Mouse (Mus musculus): ENCODE results near the gene Esr2. TPM values are rescaled to one million over a fixed set of nuclear protein-coding genes. Genes with fewer than 3 reads are reported as not detected.

Gene Esr2
- polyA plus RNA-seq, 1 experiment from 2014 or later = 0.31 TPM

GRCm38 (mm10) chr12:76104596-76105351 lies 72.3 kb downstream of the Esr2 start:
- H3K27ac ChIP-seq = no peak overlapping the region
- H3K9me3 ChIP-seq = no peaks in the 10 kb centered on the region
- no peak for ATAC-seq (ENCODE audit: insufficient number of reproducible peaks, insufficient read depth, low FRiP score, low TSS enrichment, low read depth)
- H3K9ac ChIP-seq = no peak overlapping the region
- WGBS = 92% methylated on average over 20 of the region's 20 CpGs
- no peak overlapping the region for H3K4me3 ChIP-seq
- H3K27me3 ChIP-seq = no peaks in the 10 kb centered on the region
- H3K4me1 ChIP-seq = no peaks in the 10 kb centered on the region
- peaks cover 94% of the 10 kb centered on the region for H3K36me3 ChIP-seq
- H3K4me2 ChIP-seq = no peak overlapping the region

DNA sequence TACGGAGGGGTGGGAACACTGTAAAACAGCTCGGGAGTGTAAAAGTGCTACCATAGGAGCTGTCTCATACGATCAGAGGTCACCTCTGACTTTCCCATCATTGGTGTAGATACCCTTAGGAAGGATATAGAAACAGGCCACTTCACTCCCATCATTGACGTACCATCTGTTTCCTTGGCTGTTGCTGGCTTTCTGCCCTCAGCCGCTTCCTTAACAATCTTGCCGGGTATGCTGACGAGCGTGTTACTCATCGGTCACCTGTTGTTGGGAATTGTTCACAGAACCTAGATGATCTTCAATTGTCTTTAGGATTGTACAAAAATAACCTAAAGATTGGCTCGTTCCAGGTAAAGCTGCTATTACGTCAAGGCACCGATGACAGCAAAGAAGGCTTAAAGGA lies 74.4 kb downstream of the Esr2 start:
- H3K4me1 ChIP-seq = no peaks in the 10 kb centered on the region
- H3K9ac ChIP-seq = no peak overlapping the region
- H3K4me2 ChIP-seq = no peak overlapping the region
- peaks cover 94% of the 10 kb centered on the region for H3K36me3 ChIP-seq
- ATAC-seq (ENCODE audit: insufficient number of reproducible peaks, insufficient read depth, low FRiP score, low TSS enrichment, low read depth) = no peak
- WGBS = 94% methylated on average over 12 of the region's 12 CpGs
- no peak overlapping the region for H3K27ac ChIP-seq
- H3K4me3 ChIP-seq = no peak overlapping the region
- no peaks in the 10 kb centered on the region for H3K27me3 ChIP-seq
- H3K9me3 ChIP-seq = no peaks in the 10 kb centered on the region

DNA sequence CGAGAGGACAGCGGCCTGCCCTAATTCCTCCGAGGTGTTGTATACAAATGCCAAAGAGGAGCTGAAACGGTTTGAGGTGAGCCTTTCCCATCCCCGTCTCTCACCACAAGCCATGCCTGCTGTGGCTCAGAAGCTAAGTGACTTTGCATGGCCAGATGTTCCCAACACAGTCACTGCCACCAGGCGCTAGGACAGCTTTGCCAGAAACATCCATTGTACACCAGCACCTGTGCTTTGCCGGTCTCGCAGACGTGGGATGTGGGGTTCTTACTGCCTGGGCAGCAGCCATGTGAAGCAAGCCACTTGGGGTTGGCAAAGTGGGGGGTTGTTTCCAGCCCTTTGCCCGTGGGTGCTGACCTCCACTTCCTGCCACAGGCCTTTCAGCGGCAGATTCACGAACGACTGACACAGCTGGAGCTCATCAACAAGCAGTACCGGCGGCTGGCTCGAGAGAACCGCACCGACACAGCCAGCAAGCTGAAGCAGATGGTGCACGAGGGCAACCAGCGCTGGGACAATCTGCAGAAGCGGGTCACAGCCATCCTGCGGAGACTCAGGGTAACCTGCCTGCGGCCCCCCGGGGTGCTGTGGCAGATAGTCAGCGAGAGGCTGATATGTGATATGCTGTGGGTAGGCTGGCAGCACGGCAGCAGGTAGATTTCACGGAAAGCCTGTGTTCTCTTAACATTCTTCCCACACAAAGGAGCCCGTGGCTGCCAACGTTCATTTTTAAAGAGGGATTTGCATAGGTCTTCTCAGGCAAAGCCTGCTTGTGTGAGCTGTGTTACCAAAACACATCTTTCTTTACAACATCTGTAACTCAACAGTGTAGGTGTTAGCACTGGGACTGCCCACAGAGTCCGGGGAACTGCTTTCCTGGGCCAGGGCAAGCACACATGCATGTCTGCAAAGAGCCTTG lies 81.7 kb downstream of the Esr2 start:
- Histone ChIP-seq H3K9ac (no peak overlapping the region), H3K4me3 (no peak overlapping the region), H3K27ac (0 out of 2 replicates have a peak overlapping the region, but pooled peaks have one; percentile 8), H3K27me3 (no peaks in the 10 kb centered on the region), H3K4me2 (no peak overlapping the region), H3K9me3 (no peaks in the 10 kb centered on the region), H3K4me1 (peaks cover 18% of the 10 kb centered on the region), H3K36me3 (peaks cover 83% of the 10 kb centered on the region)
- WGBS = 43% methylated on average over 30 of the region's 30 CpGs
- ATAC-seq (ENCODE audit: insufficient number of reproducible peaks, insufficient read depth, low FRiP score, low TSS enrichment, low read depth) = 0 out of 2 replicates have a peak, but pooled peaks have one; percentile 29

- Histone ChIP-seq H3K27ac (no peak overlapping the region), H3K4me1 (peaks cover 18% of the 10 kb centered on the region), H3K4me2 (no peak overlapping the region), H3K36me3 (peaks cover 77% of the 10 kb centered on the region), H3K27me3 (no peaks in the 10 kb centered on the region), H3K4me3 (no peak overlapping the region), H3K9me3 (no peaks in the 10 kb centered on the region), H3K9ac (no peak overlapping the region)
- no peak for ATAC-seq (ENCODE audit: insufficient number of reproducible peaks, insufficient read depth, low FRiP score, low TSS enrichment, low read depth)
- WGBS = 88% methylated on average over 15 of the region's 15 CpGs
These were observed 83.2 kb downstream of the Esr2 start for GRCm38 (mm10) chr12:76093613-76094588.

DNA sequence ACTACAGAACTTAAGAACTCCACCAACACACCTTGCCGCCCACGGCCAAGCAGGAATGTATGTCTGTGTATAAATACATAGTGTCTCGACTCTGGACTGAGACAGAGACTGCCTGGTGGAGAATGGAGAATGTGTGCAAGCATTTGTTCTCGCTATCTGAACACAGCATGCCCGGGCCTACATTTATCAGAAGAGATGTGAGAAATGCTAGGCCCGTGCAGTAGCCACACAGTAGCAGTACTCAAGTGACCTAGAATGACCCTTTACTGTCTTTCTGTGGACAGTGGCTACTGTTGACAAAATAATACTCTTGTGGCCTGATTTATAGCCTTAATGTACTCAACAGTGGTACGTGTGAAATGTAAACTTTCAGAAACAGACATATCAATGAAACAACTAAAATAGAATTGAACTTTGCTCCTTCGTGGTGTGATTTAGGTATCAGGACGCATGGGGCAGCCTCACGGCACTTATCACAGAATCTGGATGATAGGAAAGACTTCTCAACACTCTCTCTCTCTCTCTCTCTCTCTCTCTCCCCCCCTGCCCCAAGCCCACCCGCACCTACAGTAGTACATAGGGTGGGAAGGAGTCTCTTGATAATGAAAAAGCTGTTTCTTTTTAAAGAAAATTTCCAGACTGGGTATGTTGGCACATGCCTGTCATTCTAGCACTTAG lies 84.1 kb downstream of the Esr2 start:
- peaks cover 76% of the 10 kb centered on the region for H3K36me3 ChIP-seq

DNA sequence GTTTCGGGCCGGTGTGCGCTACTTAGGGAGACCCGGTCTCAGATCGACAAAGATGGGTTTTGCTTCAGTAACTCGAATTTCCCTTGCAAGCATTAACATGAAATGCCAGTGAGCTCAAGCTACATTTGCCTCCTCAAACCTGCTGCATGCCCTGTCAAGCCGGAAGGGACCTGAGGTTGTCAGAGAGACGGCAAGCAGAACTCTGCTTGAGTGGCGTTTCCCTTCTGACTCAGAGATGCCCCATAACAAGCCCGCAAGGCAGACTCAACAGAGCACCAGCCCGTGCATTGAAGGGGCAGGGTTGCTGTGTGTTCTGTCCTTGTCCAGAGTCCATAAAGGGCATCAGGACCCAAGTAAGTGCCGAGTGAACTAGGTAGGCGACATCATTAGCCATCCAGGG lies 90.0 kb downstream of the Esr2 start:
- no peak overlapping the region for H3K27ac ChIP-seq
- no peak overlapping the region for H3K9ac ChIP-seq
- H3K36me3 ChIP-seq = peaks cover 38% of the 10 kb centered on the region
- no peaks in the 10 kb centered on the region for H3K27me3 ChIP-seq
- H3K9me3 ChIP-seq = no peaks in the 10 kb centered on the region
- peak overlapping the region; percentile 1; the same call in 1 of the 2 replicates for H3K4me2 ChIP-seq
- H3K4me3 ChIP-seq = no peak overlapping the region
- 65% methylated on average over 13 of the region's 13 CpGs for WGBS
- peaks cover 18% of the 10 kb centered on the region for H3K4me1 ChIP-seq
- ATAC-seq (ENCODE audit: insufficient number of reproducible peaks, insufficient read depth, low FRiP score, low TSS enrichment, low read depth) = no peak

More for the DNA sequence above, 84.1 kb downstream of the Esr2 start:
- Histone ChIP-seq H3K27me3 (no peaks in the 10 kb centered on the region), H3K4me3 (no peak overlapping the region), H3K4me2 (no peak overlapping the region), H3K9me3 (no peaks in the 10 kb centered on the region), H3K27ac (no peak overlapping the region), H3K4me1 (peaks cover 18% of the 10 kb centered on the region), H3K9ac (no peak overlapping the region)
- no peak for ATAC-seq (ENCODE audit: insufficient number of reproducible peaks, insufficient read depth, low FRiP score, low TSS enrichment, low read depth)
- WGBS = 89% methylated on average over 11 of the region's 11 CpGs

DNA sequence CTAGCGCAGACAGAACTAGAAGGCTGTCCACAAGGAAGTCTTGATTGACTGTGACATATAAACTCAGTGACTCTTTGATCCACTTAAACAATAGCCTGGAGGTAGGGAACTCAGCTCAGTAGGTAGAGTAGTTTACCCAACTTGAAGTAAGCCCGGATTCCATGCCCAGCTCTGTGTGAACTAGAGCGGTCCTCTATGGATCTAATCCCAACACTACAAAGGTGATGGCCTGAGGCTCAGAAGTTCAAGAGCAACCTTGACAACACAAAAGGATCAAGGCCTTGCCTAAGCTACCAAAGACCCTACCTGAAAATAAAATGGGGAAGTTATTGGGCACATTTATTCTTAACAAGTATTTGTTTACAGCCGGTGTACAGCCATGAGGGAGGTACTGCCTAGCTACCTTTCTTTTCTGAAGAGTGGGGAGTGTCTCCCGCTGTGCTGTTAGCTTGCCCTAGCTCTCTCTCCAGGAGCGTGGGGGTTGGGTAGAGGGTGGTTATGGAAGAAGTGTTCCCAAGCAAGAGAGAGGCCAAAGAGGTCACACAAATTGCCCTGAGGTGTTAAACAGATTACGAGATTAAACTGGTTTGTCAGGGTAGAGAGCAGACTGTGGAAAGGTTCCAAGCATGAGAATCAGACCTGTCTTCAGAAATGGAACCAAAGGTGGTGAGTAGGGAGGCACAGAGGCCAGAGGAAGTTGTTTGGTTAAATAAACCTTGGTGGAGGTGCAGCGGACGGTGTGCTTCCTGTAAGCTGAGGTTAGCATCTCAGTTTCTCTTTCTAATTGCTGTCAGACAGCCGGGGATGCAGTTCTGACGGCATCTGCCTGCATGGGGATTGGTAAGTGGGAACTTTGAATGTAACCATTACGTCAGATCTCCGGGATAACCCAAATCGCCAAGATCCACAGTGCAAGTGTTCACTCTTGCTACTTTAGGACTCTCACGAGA lies 90.8 kb downstream of the Esr2 start:
- Histone ChIP-seq H3K9me3 (no peaks in the 10 kb centered on the region), H3K4me2 (peak overlapping the region; percentile 1; the same call in 1 of the 2 replicates), H3K9ac (no peak overlapping the region), H3K27me3 (no peaks in the 10 kb centered on the region), H3K4me1 (peaks cover 26% of the 10 kb centered on the region), H3K4me3 (no peak overlapping the region), H3K36me3 (peaks cover 35% of the 10 kb centered on the region), H3K27ac (no peak overlapping the region)
- 44% methylated on average over 15 of the region's 15 CpGs for WGBS
- no peak for ATAC-seq (ENCODE audit: insufficient number of reproducible peaks, insufficient read depth, low FRiP score, low TSS enrichment, low read depth)

DNA sequence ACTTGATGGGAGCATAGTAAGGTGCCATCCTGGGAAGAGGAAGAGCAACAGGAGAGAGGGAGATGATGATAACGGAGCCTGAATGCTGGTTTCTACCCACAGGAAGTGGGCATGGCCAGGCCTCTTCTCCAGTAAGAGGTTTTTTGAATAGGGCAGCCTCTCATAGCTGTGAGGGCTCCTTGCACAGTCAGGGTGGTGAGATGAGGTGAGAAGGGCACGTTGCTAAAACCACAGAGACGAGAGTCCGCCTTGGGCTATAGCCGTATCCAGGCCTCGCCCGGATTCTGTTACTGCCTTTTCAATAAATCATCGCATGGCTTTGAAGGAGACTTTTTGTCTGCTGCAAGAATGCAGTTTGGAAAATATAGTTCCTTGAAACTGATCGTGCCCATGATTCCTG lies 92.0 kb downstream of the Esr2 start:
- Histone ChIP-seq H3K4me1 (peaks cover 36% of the 10 kb centered on the region), H3K9ac (no peak overlapping the region), H3K36me3 (peaks cover 26% of the 10 kb centered on the region), H3K4me3 (no peak overlapping the region), H3K27me3 (no peaks in the 10 kb centered on the region), H3K4me2 (no peak overlapping the region), H3K27ac (no peak overlapping the region), H3K9me3 (no peaks in the 10 kb centered on the region)
- ATAC-seq (ENCODE audit: insufficient number of reproducible peaks, insufficient read depth, low FRiP score, low TSS enrichment, low read depth) = no peak
- WGBS = 52% methylated on average over 9 of the region's 9 CpGs

- Histone ChIP-seq H3K4me1 (peaks cover 36% of the 10 kb centered on the region), H3K9ac (peak overlapping the region; percentile 44; the same call in 1 of the 2 replicates), H3K4me3 (peak overlapping the region; percentile 31), H3K9me3 (no peaks in the 10 kb centered on the region), H3K4me2 (peak overlapping the region; percentile 61), H3K27ac (peak overlapping the region; percentile 40), H3K36me3 (peaks cover 26% of the 10 kb centered on the region), H3K27me3 (no peaks in the 10 kb centered on the region)
- WGBS = 11% methylated on average over 22 of the region's 22 CpGs
- ATAC-seq (ENCODE audit: insufficient number of reproducible peaks, insufficient read depth, low FRiP score, low TSS enrichment, low read depth) = no peak
These were observed 95.4 kb downstream of the Esr2 start for GRCm38 (mm10) chr12:76081557-76082211.
